Mouse (Mus musculus) small intestine, adult 2 months (tissue): Measurements from ENCODE around the gene Mfsd4b2. TPM values are rescaled to one million over a fixed set of nuclear protein-coding genes. Genes with fewer than 3 reads are reported as not detected.

Experiments used
- H3K27ac ChIP-seq: fragments of 200-500 bp; 2 replicates; pipeline ENCODE4 v1.5.1; 2012; ENCODE audit warnings: low read depth, low read length, control low read depth, inconsistent platforms; ENCODE audit not compliant: insufficient read depth
- H3K27me3 ChIP-seq: fragments of 200-500 bp; 2 replicates; pipeline ENCODE4 v1.6.1; 2012; ENCODE audit warnings: mild to moderate bottlenecking, moderate library complexity, low read length, inconsistent platforms; ENCODE audit not compliant: control insufficient read depth, insufficient read depth
- H3K36me3 ChIP-seq: fragments of 200-500 bp; 2 replicates; pipeline ENCODE4 v1.6.1; 2012; ENCODE audit warnings: mild to moderate bottlenecking, low read length, control low read depth, inconsistent platforms; ENCODE audit not compliant: control insufficient read depth, insufficient read depth
- H3K4me1 ChIP-seq: fragments of 200-500 bp; 2 replicates; pipeline ENCODE4 v1.6.1; 2012; ENCODE audit warnings: low read length, inconsistent platforms, mixed read lengths; ENCODE audit not compliant: control insufficient read depth, insufficient read depth, insufficient read length
- H3K4me3 ChIP-seq: fragments of 200-500 bp; 2 replicates; pipeline ENCODE4 v1.5.1; 2012; ENCODE audit warnings: low read depth, mild to moderate bottlenecking, control low read depth, inconsistent platforms, low read length, moderate library complexity
- CTCF ChIP-seq: fragments of 200-500 bp; IDR thresholded peaks from 2 replicates; pipeline ENCODE4 v1.5.1; 2012; ENCODE audit warnings: low read depth, mild to moderate bottlenecking, control low read depth, inconsistent platforms, low read length, moderate library complexity, mixed read lengths; ENCODE audit not compliant: insufficient replicate concordance, insufficient read length; ENCODE audit errors: extremely low read depth
- POLR2A ChIP-seq: fragments of 200-500 bp; IDR thresholded peaks from 2 replicates; pipeline ENCODE4 v1.6.1; 2012; ENCODE audit warnings: low read depth, mild to moderate bottlenecking, control low read depth, inconsistent platforms, low read length, moderate library complexity
- WGBS: fragments of 180-500 bp; shearing (Covaris S2); methylation state at CpG from one replicate; pipeline ENCODE4 v1.1.7; 2018; 5-methylcytosine and 5-hydroxymethylcytosine counted together
- polyA plus RNA-seq: library from polyadenylated mRNA; depleted of rRNA; stranded (reverse); fragments of >200 nt; gene quantifications from 2 replicates; pipeline ENCODE4 v1.2.3, GENCODE M21; 2012; rRNA removed

The Mfsd4b2 gene
- polyA plus RNA-seq, 1 experiment, result 21.7 TPM

DNA sequence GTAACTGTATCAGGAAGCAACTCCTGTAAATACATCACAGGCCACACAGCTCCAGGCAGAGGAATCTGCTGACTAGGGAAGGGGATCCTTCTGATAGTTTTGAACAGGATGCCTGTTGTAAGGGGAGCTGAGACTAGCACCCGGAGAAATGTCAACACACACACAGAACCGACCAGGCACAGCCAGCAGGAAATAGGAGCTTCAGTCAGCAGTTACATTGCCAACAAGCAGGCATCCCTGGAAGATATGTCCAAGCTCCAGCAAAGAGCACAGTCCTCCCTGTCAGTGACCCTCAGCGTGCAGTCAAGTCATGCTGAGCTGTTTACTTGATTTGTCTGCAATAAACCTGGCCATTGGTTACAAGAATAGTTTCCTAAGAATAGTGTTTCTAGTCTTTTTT lies 38.1 kb downstream of the Mfsd4b2 start:
- H3K36me3 ChIP-seq, result no peaks in the 10 kb centered on the region
- no peaks in the 10 kb centered on the region for H3K27me3 ChIP-seq
- no peak overlapping the region for H3K27ac ChIP-seq
- no peak overlapping the region for H3K4me3 ChIP-seq
- WGBS, result 64% methylated on average over 3 of the region's 3 CpGs
- no peak for TF ChIP-seq CTCF
- no peak for TF ChIP-seq POLR2A
- H3K4me1 ChIP-seq, result no peaks in the 10 kb centered on the region

Other genes with a start within 250 kb of the Mfsd4b2 start
- gene Rev3l, start 194.8 kb downstream of the Mfsd4b2 start, polyA plus RNA-seq, result 1.9 and 3.9 TPM in 2 replicates
- gene Mfsd4b4, start 27.7 kb downstream of the Mfsd4b2 start, polyA plus RNA-seq, result 0.43 and 0.52 TPM in 2 replicates
- gene Mfsd4b3, start 33.2 kb upstream of the Mfsd4b2 start, polyA plus RNA-seq, result 8.2 and 13.3 TPM in 2 replicates
- gene Mfsd4b5, start 59.7 kb upstream of the Mfsd4b2 start, polyA plus RNA-seq, result 0.46 and 0.74 TPM in 2 replicates
- 0.05 TPM in 1 of 2 replicates, not detected in the other for gene Mfsd4b1, start 98.3 kb upstream of the Mfsd4b2 start, polyA plus RNA-seq
- gene Slc16a10, start 215.3 kb upstream of the Mfsd4b2 start, polyA plus RNA-seq, result 35.1 and 114 TPM in 2 replicates